Mouse (Mus musculus) Muller cell, postnatal 12 days (primary cell): ENCODE measurements at regions not wholly inside any gene's neighbourhood (a gene's known extent, or its start where the extent isn't known, plus 50 kb on each side); places are given as distances from the start of the nearest gene placed in this dataset.

Experiments used
- DNase-seq: peaks from one replicate; pipeline ENCODE4 v3.0.0-alpha.2; 2015; ENCODE audit errors: inconsistent ontology term

GRCm38 (mm10) chr17:80891656-80892055, 52.8 kb upstream of the Tmem178 start:
- DNase-seq: peak; percentile 38

GRCm38 (mm10) chr17:80889095-80889494, 55.3 kb upstream of the Tmem178 start:
- DNase-seq: no peak

- DNase-seq: no peak
These were observed 56.7 kb upstream of the Tmem178 start for GRCm38 (mm10) chr17:80887749-80888119.

- no peak for DNase-seq
These were observed 57.2 kb upstream of the Tmem178 start for GRCm38 (mm10) chr17:80887021-80887748.

GRCm38 (mm10) chr17:80886211-80886701, 58.2 kb upstream of the Tmem178 start:
- DNase-seq: peak; percentile 36

GRCm38 (mm10) chr17:80885706-80886105, 58.7 kb upstream of the Tmem178 start:
- DNase-seq: no peak

- no peak for DNase-seq
These were observed 59.5 kb upstream of the Tmem178 start for GRCm38 (mm10) chr17:80884886-80885285.

GRCm38 (mm10) chr17:80882476-80882875, 62.0 kb upstream of the Tmem178 start:
- no peak for DNase-seq

GRCm38 (mm10) chr17:80880325-80880724, 64.1 kb upstream of the Tmem178 start:
- DNase-seq: no peak

GRCm38 (mm10) chr17:80875352-80876044, 68.9 kb upstream of the Tmem178 start:
- peak; percentile 12 for DNase-seq

GRCm38 (mm10) chr17:80870965-80871364, 73.5 kb upstream of the Tmem178 start:
- no peak for DNase-seq

GRCm38 (mm10) chr17:80862338-80862737, 82.1 kb upstream of the Tmem178 start:
- no peak for DNase-seq

- DNase-seq: peak; percentile 84
These were observed 97.2 kb upstream of the Tmem178 start for GRCm38 (mm10) chr17:80846996-80847810.

- peak; percentile 67 for DNase-seq
These were observed 99.1 kb upstream of the Tmem178 start for GRCm38 (mm10) chr17:80845349-80845748.

- DNase-seq: no peak
These were observed 102.5 kb upstream of the Tmem178 start for GRCm38 (mm10) chr17:80841903-80842302.

- DNase-seq: peak; percentile 27
These were observed 103.5 kb upstream of the Tmem178 start for GRCm38 (mm10) chr17:80840896-80841295.

GRCm38 (mm10) chr17:80840452-80840851, 104.0 kb upstream of the Tmem178 start:
- peak; percentile 50 for DNase-seq

- no peak for DNase-seq
These were observed 106.4 kb upstream of the Map4k3 start for GRCm38 (mm10) chr17:80834701-80835100.

- no peak for DNase-seq
These were observed 105.9 kb upstream of the Map4k3 start for GRCm38 (mm10) chr17:80834176-80834517.

GRCm38 (mm10) chr17:80833355-80834175, 105.3 kb upstream of the Map4k3 start:
- DNase-seq: peak; percentile 15

- DNase-seq: no peak
These were observed 103.4 kb upstream of the Map4k3 start for GRCm38 (mm10) chr17:80831686-80832085.
